Mouse (Mus musculus) bone marrow, adult 2 months (tissue): ENCODE data around the gene Pskh1.

Experiments used
- CTCF ChIP-seq: fragments of 200-500 bp; IDR thresholded peaks from 2 replicates; pipeline ENCODE4 v1.5.1; 2011; ENCODE audit warnings: low read length, control low read depth; ENCODE audit not compliant: control insufficient read depth, insufficient read depth
- POLR2A ChIP-seq: fragments of 200-500 bp; IDR thresholded peaks from 2 replicates; pipeline ENCODE4 v1.6.1; 2011; ENCODE audit warnings: low read depth, mild to moderate bottlenecking, control low read depth, low read length, borderline replicate concordance; ENCODE audit not compliant: control insufficient read depth

DNA sequence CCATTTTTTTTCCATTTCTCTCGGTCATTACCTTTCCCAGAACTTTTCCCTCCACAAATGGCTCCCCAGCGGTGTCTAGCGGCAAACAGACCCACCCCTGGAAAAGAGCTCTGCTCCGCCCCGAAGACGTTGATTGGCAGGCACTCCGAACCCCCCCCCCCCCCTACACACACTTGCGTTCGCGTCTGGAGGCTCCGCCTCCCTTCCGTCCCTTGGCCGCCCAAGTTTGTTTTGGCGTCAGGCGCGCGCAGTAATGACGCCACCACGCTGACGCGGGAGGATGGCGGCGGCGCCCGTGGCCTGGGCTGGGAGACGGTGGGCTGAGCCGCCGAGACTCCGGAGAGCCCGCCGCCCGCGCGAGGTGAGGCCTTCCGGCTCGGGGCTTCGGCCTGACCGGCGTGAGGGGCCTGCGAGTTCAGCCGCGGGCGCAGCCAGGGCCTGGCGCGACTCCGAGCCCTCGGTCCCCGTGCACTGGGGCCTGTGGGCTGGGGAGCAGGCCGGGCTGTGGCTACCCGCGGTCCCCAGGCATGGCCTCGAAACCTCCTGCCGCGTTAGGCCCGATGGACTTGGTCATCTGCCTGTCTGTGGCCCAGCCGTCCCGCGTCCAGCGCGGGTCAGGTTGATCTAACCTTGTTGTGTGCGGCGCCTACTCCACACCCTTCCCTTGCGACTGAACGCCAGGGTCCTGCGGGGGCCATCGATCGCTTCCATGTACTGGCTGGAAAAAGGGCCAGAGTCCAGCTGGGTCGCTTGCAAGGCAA is at the start of gene Pskh1:
- peak; percentile 80; the same call in 1 of the 2 replicates for TF ChIP-seq POLR2A
- no peak for TF ChIP-seq CTCF
